Mouse (Mus musculus) hindbrain, embryonic 14.5 days (tissue): ENCODE measurements around the gene Grk5. TPM values are rescaled to one million over a fixed set of nuclear protein-coding genes. Genes with fewer than 3 reads are reported as not detected.
"Not testable (repeated sequence)": the region's sequence is repeated elsewhere in the genome, so short reads cannot be mapped to it uniquely, and the experiment has no call there.

ENCODE experiments used
- ATAC-seq: fragments of 200-750 bp; cut with Nextera tagmentation; 2 replicates; pipeline ENCODE4 v1.8.0; 2017; ENCODE audit warnings: moderate number of reproducible peaks, mild to moderate bottlenecking, moderate TSS enrichment, moderate library complexity; ENCODE audit not compliant: low FRiP score
- DNase-seq: peaks from one replicate; pipeline ENCODE4 v3.0.0-alpha.2; 2015; ENCODE audit warnings: low spot score
- H3K27ac ChIP-seq: fragments of 300-500 bp; sonication (generic); 2 replicates; pipeline ENCODE4 v1.5.1; 2014; ENCODE audit warnings: mild to moderate bottlenecking, moderate library complexity
- H3K27me3 ChIP-seq: fragments of 300-500 bp; sonication (generic); 2 replicates; pipeline ENCODE4 v1.6.1; 2014; ENCODE audit warnings: mild to moderate bottlenecking, low read length, mixed read lengths; ENCODE audit not compliant: control insufficient read depth, insufficient read depth
- H3K36me3 ChIP-seq: fragments of 300-500 bp; sonication (generic); replicated peaks from 2 replicates; pipeline ENCODE4 v1.6.1; 2014; ENCODE audit not compliant: control insufficient read depth, insufficient read depth
- H3K4me1 ChIP-seq: fragments of 300-500 bp; sonication (generic); replicated peaks from 2 replicates; pipeline ENCODE4 v1.6.1; 2014; ENCODE audit warnings: antibody characterized with exemption, low read length, mixed read lengths; ENCODE audit not compliant: control insufficient read depth, insufficient read depth
- H3K4me2 ChIP-seq: fragments of 300-500 bp; sonication (generic); replicated peaks from 2 replicates; pipeline ENCODE4 v1.6.1; 2014; ENCODE audit warnings: mild to moderate bottlenecking, moderate library complexity
- H3K4me3 ChIP-seq: fragments of 300-500 bp; sonication (generic); replicated peaks from 2 replicates; pipeline ENCODE4 v1.5.1; 2014; ENCODE audit warnings: mild to moderate bottlenecking, low read length
- H3K9ac ChIP-seq: fragments of 300-500 bp; sonication (generic); 2 replicates; pipeline ENCODE4 v1.6.1; 2014
- H3K9me3 ChIP-seq: fragments of 300-500 bp; sonication (generic); 2 replicates; pipeline ENCODE4 v1.6.1; 2016; ENCODE audit warnings: low read length; ENCODE audit not compliant: control insufficient read depth
- WGBS: fragments of 180-500 bp; shearing (Covaris S2); extraction: QIAGEN DNeasy Blood & Tissue Kit; methylation state at CpG from one replicate; pipeline ENCODE4 v1.1.7; 2014; 5-methylcytosine and 5-hydroxymethylcytosine counted together
- polyA plus RNA-seq: library from polyadenylated mRNA; unstranded; fragments of >200 nt; fragmentation: Nextera tagmentation; extraction: Ambion mirVana; gene quantifications from 2 replicates; pipeline ENCODE4 v1.2.1, GENCODE M21; 2014

Grk5 gene
- polyA plus RNA-seq, 1 experiment from 2014 or later: 3.1 TPM

DNA sequence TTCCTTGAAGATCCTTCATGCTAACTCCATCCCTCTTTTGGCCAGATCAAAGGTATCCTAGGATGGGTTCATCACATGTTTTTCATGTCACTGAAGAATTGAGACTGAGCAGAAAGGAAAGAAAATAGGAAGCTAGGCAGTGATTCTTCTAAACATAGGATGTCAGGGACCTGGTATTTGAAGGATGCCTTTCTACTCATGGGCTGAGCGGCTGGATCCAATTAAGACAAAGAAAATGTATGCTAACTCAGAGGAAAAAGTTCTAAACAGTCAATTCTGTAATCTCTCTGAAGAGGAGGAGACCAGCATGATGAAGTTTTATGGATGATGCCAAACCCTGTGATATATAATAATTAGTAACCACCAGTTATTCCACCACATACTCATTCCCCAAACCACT, 13.6 kb downstream of the Grk5 start:
- DNase-seq (no peak), ATAC-seq (no peak)
- Histone ChIP-seq H3K27ac (no peak overlapping the region), H3K4me2 (no peak overlapping the region), H3K9me3 (no peaks in the 10 kb centered on the region), H3K4me3 (no peak overlapping the region), H3K27me3 (no peaks in the 10 kb centered on the region), H3K4me1 (no peaks in the 10 kb centered on the region), H3K9ac (no peak overlapping the region), H3K36me3 (no peaks in the 10 kb centered on the region)
- 85% methylated on average over 1 of the region's 1 CpGs for WGBS

DNA sequence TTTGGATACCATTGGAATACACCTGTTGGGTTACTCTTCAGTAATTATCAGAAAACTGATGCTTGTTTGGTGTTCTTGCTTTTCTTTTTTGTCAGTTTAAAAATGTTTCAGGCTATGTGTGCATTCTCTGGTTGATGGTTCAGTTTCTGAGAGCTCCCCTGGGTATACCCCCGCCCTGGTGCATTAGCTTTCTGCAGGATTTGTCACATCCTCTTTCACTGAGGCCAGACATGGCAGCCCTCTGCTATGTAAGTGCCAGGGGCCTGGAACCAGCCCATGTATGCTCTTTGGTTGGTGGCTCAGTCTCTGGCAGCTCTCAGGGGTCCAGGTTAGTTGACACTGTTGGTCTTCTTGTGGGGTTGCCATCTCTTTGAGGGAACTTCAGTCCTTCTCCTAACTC, 14.4 kb downstream of the Grk5 start:
- Histone ChIP-seq H3K9ac (no peak overlapping the region), H3K36me3 (no peaks in the 10 kb centered on the region), H3K4me2 (no peak overlapping the region), H3K9me3 (no peaks in the 10 kb centered on the region), H3K27me3 (no peaks in the 10 kb centered on the region), H3K27ac (no peak overlapping the region), H3K4me3 (no peak overlapping the region), H3K4me1 (no peaks in the 10 kb centered on the region)
- DNase-seq: no peak
- 100% methylated on average over 1 of the region's 1 CpGs for WGBS
- no peak for ATAC-seq

DNA sequence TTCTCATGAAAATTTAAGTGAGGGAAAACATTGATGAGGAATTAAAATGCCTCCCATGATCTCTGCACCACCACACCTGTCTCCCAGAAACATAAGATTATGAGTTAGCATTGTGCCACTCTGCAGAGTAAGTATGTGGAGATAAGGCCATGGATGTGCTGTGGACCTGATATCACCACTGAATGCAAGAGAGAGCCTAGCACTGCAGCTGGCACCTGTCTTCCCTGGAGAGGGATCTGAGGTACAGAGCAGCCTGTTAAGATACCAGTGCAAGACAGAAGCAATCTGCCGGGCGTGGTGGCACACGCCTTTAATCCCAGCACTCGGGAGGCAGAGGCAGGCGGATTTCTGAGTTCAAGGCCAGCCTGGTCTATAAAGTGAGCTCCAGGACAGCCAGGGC, 15.9 kb downstream of the Grk5 start:
- no peaks in the 10 kb centered on the region for H3K4me1 ChIP-seq
- H3K4me3 ChIP-seq: no peak overlapping the region
- no peak overlapping the region for H3K27ac ChIP-seq
- no peaks in the 10 kb centered on the region for H3K36me3 ChIP-seq
- H3K4me2 ChIP-seq: no peak overlapping the region
- no peak overlapping the region for H3K9ac ChIP-seq
- ATAC-seq (no peak), DNase-seq (no peak)
- H3K27me3 ChIP-seq: no peaks in the 10 kb centered on the region
- over 99% methylated on average over 5 of the region's 5 CpGs for whole genome bisulfite sequencing
- H3K9me3 ChIP-seq: no peaks in the 10 kb centered on the region

DNA sequence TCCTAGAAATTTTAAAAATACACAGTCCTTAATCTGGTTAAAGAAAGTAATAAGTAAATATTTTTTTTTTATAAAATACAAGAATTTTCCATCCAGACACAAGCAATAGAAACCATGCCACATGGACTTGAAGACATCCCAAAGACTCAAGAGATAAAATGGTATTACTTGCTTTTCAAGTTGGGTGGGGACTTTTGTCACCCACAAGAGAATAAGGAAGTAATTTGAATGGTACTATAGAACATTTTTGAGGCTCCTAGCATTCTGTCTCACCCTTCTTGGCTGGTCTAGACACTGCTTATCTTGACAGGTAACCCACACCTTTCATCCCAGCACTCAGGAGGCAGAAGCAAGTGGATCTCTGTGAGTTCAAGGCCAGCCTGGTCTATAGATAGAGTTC, 20.8 kb downstream of the Grk5 start:
- Histone ChIP-seq H3K4me2 (no peak overlapping the region), H3K27me3 (no peaks in the 10 kb centered on the region), H3K9ac (no peak overlapping the region), H3K4me1 (no peaks in the 10 kb centered on the region), H3K9me3 (no peaks in the 10 kb centered on the region), H3K36me3 (no peaks in the 10 kb centered on the region), H3K27ac (no peak overlapping the region), H3K4me3 (no peak overlapping the region)
- DNase-seq (no peak), ATAC-seq (no peak)

DNA sequence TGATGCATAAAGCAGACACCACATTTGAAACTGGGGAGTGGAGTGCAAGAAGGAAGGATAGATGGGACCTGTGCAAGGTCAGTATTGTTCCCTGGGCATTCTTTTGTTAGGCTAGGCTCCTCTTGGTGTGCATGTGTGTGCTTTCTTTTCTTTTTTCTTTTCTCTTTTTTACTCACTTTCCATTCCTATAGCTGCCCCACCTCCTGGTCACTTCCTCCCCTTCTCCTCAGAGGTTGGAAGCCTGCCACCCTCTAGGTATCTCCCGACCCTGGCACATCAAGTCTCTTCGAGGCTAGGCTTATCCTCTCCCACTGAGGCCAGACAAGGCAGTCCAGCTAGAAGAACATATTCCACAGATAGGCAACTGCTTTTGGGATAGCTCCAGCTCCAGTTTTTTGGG, 22.1 kb downstream of the Grk5 start:
- Histone ChIP-seq H3K9ac (no peak overlapping the region), H3K27ac (no peak overlapping the region), H3K9me3 (no peaks in the 10 kb centered on the region), H3K27me3 (no peaks in the 10 kb centered on the region), H3K4me2 (no peak overlapping the region), H3K4me3 (no peak overlapping the region), H3K36me3 (no peaks in the 10 kb centered on the region), H3K4me1 (no peaks in the 10 kb centered on the region)
- no peak for DNase-seq
- no peak for ATAC-seq
- WGBS: 78% methylated on average over 2 of the region's 2 CpGs

DNA sequence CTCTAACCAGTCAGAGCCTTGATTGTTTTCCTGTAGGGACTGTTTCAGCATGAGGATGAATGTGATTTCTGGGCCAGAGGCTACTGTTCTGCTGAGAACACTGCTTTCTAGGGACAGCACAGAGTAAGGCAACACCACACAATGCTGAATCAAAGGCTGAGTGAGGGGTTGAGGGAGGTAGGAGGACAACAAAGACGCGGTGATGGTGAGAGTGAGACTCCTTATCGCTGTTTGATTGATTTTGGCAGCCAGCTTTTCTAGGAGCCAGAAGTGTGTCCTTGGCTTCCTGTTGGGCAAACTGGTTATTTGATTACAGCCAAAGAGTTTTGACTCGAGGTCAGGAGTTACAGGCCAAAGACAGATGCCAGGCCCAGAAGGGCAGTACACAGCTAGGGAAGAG, 25.7 kb downstream of the Grk5 start:
- no peak for ATAC-seq

DNA sequence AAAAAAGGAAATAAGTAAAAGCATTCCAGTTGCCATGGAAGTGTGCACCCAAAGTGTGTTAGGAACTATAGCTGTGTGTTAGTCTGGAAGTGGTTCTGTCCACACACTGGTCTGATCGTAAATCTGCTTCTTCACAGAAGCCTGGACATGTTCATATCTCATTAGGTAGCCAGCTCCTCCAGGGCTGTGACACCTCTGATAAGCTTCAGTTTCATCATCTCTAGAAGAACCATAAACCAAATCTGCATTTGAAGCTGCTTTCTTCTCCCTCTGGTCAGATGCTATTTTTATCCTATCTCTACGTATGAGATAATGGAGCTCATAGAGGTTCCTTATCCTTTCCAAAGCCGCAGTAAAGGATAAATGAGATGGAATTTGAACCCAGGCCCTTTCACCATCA, 26.3 kb downstream of the Grk5 start:
- DNase-seq: no peak
- ATAC-seq: no peak
- H3K4me1 ChIP-seq: no peaks in the 10 kb centered on the region

More for the DNA sequence above, 25.7 kb downstream of the Grk5 start:
- H3K36me3 ChIP-seq: no peaks in the 10 kb centered on the region
- no peak for DNase-seq
- H3K27ac ChIP-seq: no peak overlapping the region
- H3K9me3 ChIP-seq: no peaks in the 10 kb centered on the region
- WGBS: 65% methylated on average over 4 of the region's 4 CpGs
- H3K4me3 ChIP-seq: no peak overlapping the region
- no peaks in the 10 kb centered on the region for H3K4me1 ChIP-seq
- no peak overlapping the region for H3K9ac ChIP-seq
- H3K27me3 ChIP-seq: no peaks in the 10 kb centered on the region
- no peak overlapping the region for H3K4me2 ChIP-seq

DNA sequence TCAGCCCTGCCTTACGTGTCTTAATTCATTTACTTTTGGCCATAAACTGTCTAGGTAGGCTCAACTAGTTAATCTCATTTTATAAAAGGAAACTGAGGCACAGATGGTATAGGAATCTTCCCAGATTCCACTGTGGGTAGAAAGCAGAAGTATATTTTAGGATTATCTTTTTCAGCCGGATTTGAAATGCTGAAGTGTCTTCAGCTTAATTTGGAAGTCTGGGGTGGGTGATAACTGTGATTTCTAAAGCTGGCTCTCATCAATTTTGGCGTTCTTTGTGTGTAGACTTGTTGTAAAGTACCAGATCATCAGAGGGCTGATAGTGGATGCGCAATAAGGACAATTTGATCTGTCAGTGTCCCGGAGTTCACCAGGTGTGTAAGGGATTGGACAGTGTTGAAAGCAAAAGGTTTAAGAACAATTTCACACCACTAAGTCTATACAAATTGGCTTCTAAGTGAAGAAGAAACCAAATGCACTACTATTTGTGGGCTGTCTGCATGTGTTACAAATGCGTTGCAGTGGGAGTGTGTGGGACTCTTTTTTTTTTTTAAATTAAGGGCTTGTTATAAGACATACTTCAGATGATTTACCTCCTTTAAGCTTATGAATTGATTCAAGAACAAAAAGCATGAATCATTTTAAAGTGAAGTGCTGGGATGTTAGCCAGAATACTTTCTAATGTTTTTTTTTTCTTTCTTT, 27.5 kb downstream of the Grk5 start:
- no peak for ATAC-seq
- DNase-seq: no peak
- WGBS: 93% methylated on average over 6 of the region's 6 CpGs
- Histone ChIP-seq H3K27me3 (no peaks in the 10 kb centered on the region), H3K36me3 (no peaks in the 10 kb centered on the region), H3K4me1 (no peaks in the 10 kb centered on the region), H3K4me3 (no peak overlapping the region), H3K9ac (no peak overlapping the region), H3K9me3 (no peaks in the 10 kb centered on the region), H3K27ac (no peak overlapping the region), H3K4me2 (no peak overlapping the region)

More for the DNA sequence above, 26.3 kb downstream of the Grk5 start:
- Histone ChIP-seq H3K27ac (no peak overlapping the region), H3K4me2 (no peak overlapping the region), H3K4me3 (no peak overlapping the region), H3K36me3 (no peaks in the 10 kb centered on the region), H3K27me3 (no peaks in the 10 kb centered on the region), H3K9ac (no peak overlapping the region), H3K9me3 (no peaks in the 10 kb centered on the region)
- 90% methylated on average over 3 of the region's 3 CpGs for WGBS

DNA sequence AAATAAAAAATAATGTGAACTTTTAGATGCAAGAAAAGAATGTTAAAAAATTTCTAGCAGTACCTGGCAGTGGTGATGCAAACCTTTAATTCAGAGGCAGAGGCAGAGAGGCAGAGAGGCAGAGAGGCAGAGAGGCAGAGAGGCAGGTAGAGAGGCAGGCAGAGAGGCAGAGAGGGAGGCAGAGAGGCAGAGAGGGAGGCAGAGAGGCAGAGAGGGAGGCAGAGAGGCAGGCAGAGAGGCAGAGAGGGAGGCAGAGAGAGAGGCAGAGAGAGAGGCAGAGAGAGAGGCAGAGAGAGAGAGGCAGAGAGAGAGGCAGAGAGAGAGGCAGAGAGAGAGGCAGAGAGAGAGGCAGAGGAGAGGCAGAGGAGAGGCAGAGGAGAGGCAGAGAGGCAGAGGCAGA, 35.0 kb downstream of the Grk5 start:
- not testable (repeated sequence) for H3K27me3 ChIP-seq, H3K4me3 ChIP-seq, H3K9me3 ChIP-seq, H3K27ac ChIP-seq, H3K4me1 ChIP-seq, H3K36me3 ChIP-seq, H3K4me2 ChIP-seq, H3K9ac ChIP-seq, ATAC-seq, DNase-seq

DNA sequence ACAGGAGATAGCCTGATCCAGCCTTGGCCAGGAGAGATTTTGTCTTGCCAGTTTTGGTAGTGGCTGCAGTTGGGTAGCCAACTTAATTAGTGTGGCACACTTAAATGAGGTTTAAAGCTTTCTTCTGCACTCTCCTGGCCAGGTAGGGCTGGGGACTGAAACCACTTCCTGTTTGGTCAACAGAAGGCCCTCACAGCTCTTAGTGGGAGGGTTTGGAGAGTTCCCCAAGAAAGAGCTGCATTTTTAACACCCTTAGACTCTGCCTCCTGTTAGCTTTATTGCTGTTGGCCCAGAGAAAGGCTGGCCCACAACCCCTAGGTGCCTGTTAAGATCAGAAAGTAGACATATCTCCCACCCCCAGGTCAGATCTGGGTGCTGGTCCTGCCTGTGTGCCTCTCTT, 45.5 kb downstream of the Grk5 start:
- no peaks in the 10 kb centered on the region for H3K27me3 ChIP-seq
- no peak overlapping the region for H3K27ac ChIP-seq
- no peak overlapping the region for H3K4me3 ChIP-seq
- no peak for ATAC-seq
- 0 out of 2 replicates have a peak, but pooled peaks cover 8% of the 10 kb centered on the region for H3K4me1 ChIP-seq
- no peak for DNase-seq
- H3K9ac ChIP-seq: no peak overlapping the region
- no peaks in the 10 kb centered on the region for H3K9me3 ChIP-seq
- H3K4me2 ChIP-seq: no peak overlapping the region
- H3K36me3 ChIP-seq: no peaks in the 10 kb centered on the region
